Mouse (Mus musculus) hindbrain, postnatal 0 days (tissue): ENCODE results near the gene Begain. TPM values are rescaled to one million over a fixed set of nuclear protein-coding genes. Genes with fewer than 3 reads are reported as not detected.

ENCODE experiments used
- ATAC-seq: fragments of 200-750 bp; cut with Nextera tagmentation; 2 replicates; pipeline ENCODE4 v1.8.0; 2017; ENCODE audit warnings: mild to moderate bottlenecking, moderate TSS enrichment, moderate library complexity
- DNase-seq: peaks from one replicate; pipeline ENCODE4 v3.0.0-alpha.2; 2015; ENCODE audit warnings: low spot score
- H3K27ac ChIP-seq: fragments of 300-500 bp; sonication (generic); 2 replicates; pipeline ENCODE4 v1.5.1; 2014; ENCODE audit warnings: mild to moderate bottlenecking
- H3K27me3 ChIP-seq: fragments of 300-500 bp; sonication (generic); 2 replicates; pipeline ENCODE4 v1.6.1; 2014; ENCODE audit warnings: low read length, mixed read lengths; ENCODE audit not compliant: insufficient read depth
- H3K36me3 ChIP-seq: fragments of 300-500 bp; sonication (generic); 2 replicates; pipeline ENCODE4 v1.6.1; 2014; ENCODE audit warnings: low read length, mixed read lengths; ENCODE audit not compliant: insufficient read depth
- H3K4me1 ChIP-seq: fragments of 300-500 bp; sonication (generic); 2 replicates; pipeline ENCODE4 v1.6.1; 2014; ENCODE audit warnings: antibody characterized with exemption, low read length, mixed read lengths; ENCODE audit not compliant: insufficient read depth
- H3K4me2 ChIP-seq: fragments of 300-500 bp; sonication (generic); 2 replicates; pipeline ENCODE4 v1.6.1; 2014; ENCODE audit warnings: low read depth, mild to moderate bottlenecking, low read length, moderate library complexity, mixed read lengths
- H3K4me3 ChIP-seq: fragments of 300-500 bp; sonication (generic); 2 replicates; pipeline ENCODE4 v1.5.1; 2014; ENCODE audit warnings: low read length
- H3K9ac ChIP-seq: fragments of 300-500 bp; sonication (generic); replicated peaks from 2 replicates; pipeline ENCODE4 v1.6.1; 2014; ENCODE audit warnings: mild to moderate bottlenecking, low read length, moderate library complexity, mixed read lengths
- H3K9me3 ChIP-seq: fragments of 300-500 bp; sonication (generic); 2 replicates; pipeline ENCODE4 v1.6.1; 2016; ENCODE audit warnings: low read length, mixed read lengths
- CTCF ChIP-seq: IDR thresholded peaks from 2 replicates; pipeline ENCODE4 v1.5.1; 2016; ENCODE audit warnings: antibody characterized with exemption, control low read depth, low read depth
- WGBS: fragments of 180-500 bp; shearing (Covaris S2); extraction: QIAGEN DNeasy Blood & Tissue Kit; methylation state at CpG from one replicate; pipeline ENCODE4 v1.1.7; 2014; 5-methylcytosine and 5-hydroxymethylcytosine counted together
- polyA plus RNA-seq: library from polyadenylated mRNA; unstranded; fragments of >200 nt; fragmentation: Nextera tagmentation; extraction: Ambion mirVana; gene quantifications from 2 replicates; pipeline ENCODE4 v1.2.1, GENCODE M21; 2015
- total RNA-seq: library from RNA; depleted of rRNA; stranded (reverse); fragments of >200 nt; gene quantifications from 2 replicates; pipeline ENCODE4 v1.2.3, GENCODE M21; 2014; rRNA removed

The Begain gene
- total and polyA plus RNA-seq, 2 experiments from 2014 or later = 22.4 to 76.9 TPM

- no peak for TF ChIP-seq CTCF
- H3K36me3 ChIP-seq = no peaks in the 10 kb centered on the region
- 51% methylated on average over 8 of the region's 8 CpGs for WGBS
- no peak overlapping the region for H3K27ac ChIP-seq
- DNase-seq (peak; percentile 27), ATAC-seq (no peak)
- H3K4me3 ChIP-seq = no peak overlapping the region
- no peaks in the 10 kb centered on the region for H3K4me1 ChIP-seq
- H3K9me3 ChIP-seq = no peaks in the 10 kb centered on the region
- no peaks in the 10 kb centered on the region for H3K27me3 ChIP-seq
- no peak overlapping the region for H3K4me2 ChIP-seq
- H3K9ac ChIP-seq = no peak overlapping the region
These were observed 83.5 kb downstream of the Begain start for GRCm38 (mm10) chr12:108984471-108984870.

GRCm38 (mm10) chr12:108983496-108983895, 84.5 kb downstream of the Begain start:
- Histone ChIP-seq H3K9me3 (no peaks in the 10 kb centered on the region), H3K4me2 (no peak overlapping the region), H3K36me3 (no peaks in the 10 kb centered on the region), H3K4me1 (no peaks in the 10 kb centered on the region), H3K27me3 (no peaks in the 10 kb centered on the region), H3K4me3 (no peak overlapping the region), H3K9ac (no peak overlapping the region), H3K27ac (no peak overlapping the region)
- TF ChIP-seq CTCF = no peak
- DNase-seq (no peak), ATAC-seq (no peak)
- 88% methylated on average over 6 of the region's 6 CpGs for WGBS

- H3K4me2 ChIP-seq = no peak overlapping the region
- no peak for DNase-seq
- H3K4me1 ChIP-seq = no peaks in the 10 kb centered on the region
- no peak for ATAC-seq
- H3K27me3 ChIP-seq = no peaks in the 10 kb centered on the region
- TF ChIP-seq CTCF = no peak
- no peaks in the 10 kb centered on the region for H3K9me3 ChIP-seq
- 32% methylated on average over 6 of the region's 6 CpGs for WGBS
- no peak overlapping the region for H3K27ac ChIP-seq
- H3K36me3 ChIP-seq = no peaks in the 10 kb centered on the region
- no peak overlapping the region for H3K4me3 ChIP-seq
- no peak overlapping the region for H3K9ac ChIP-seq
These were observed 85.4 kb downstream of the Begain start for GRCm38 (mm10) chr12:108982684-108982960.

Other genes starting within 250 kb of the Begain start
- gene Slc25a29, start 232.3 kb downstream of the Begain start, total RNA-seq = 15.5 and 18.0 TPM in 2 replicates
- 13.0 and 14.4 TPM in 2 replicates for gene Slc25a29, start 232.3 kb downstream of the Begain start, polyA plus RNA-seq
- gene Slc25a47, start 232.2 kb downstream of the Begain start, total RNA-seq = 4.0 and 13.7 TPM in 2 replicates
- gene Slc25a47, start 232.2 kb downstream of the Begain start, polyA plus RNA-seq = 5.9 and 6.7 TPM in 2 replicates
- 5.8 and 7.4 TPM in 2 replicates for gene Wdr25, start 174.6 kb downstream of the Begain start, total RNA-seq
- 4.7 and 5.4 TPM in 2 replicates for gene Wdr25, start 174.6 kb downstream of the Begain start, polyA plus RNA-seq
- gene Wars, start 174.0 kb downstream of the Begain start, total RNA-seq = 114 and 123 TPM in 2 replicates
- gene Wars, start 174.0 kb downstream of the Begain start, polyA plus RNA-seq = 92.4 and 95.4 TPM in 2 replicates